In the genomic region with DNA sequence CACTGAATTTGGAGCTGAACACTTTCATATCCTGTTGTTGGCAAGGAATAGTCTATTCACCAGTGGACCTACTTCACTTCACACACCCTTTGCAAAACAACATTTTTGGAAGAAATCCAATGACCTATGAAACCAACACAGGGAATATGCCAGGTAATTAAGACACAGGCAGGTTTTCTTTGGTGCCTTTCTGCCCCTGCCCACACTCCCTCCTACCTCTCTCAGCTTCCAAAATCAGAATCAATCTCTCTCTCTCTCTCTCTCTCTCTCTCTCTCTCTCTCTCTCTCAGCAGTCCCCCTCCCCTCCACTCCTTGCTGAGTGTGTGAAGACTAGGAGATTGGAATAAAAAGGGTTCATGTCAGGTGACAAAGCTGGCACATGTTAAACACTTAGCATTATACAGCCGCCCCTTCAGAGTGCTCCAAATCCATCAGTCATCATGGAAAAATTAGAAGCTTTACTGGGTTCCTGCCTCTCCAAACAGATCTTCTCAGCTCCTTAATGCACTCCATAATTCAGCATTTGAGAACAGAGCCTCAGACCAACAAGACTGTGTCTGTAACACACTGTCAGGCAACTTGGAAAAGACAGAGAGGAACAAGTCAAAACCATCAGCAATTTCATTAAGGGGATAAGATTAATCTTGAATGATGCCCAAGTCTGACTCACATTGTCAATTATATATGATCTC, we compare ENCODE assay signal across 20 mouse cellular contexts. TPM values are rescaled to one million over a fixed set of nuclear protein-coding genes. Genes with fewer than 3 reads are reported as not detected.
DNase-seq lines count a peak whose midpoint lies in the region; ATAC-seq and TF ChIP-seq lines count a peak whose summit lies in the region.
"Had no signal": no experiment of that assay in that cellular context is flagged by ENCODE, and none has a peak within 500 bp of the region (broad histone marks: within the 10 kb centered on the region; RNA-seq: fewer than 3 reads in every experiment).

No protein-coding gene starts in this region.

- H3K4me3 ChIP-seq in lung, embryonic 14.5 days (ENCODE audit: low read depth, low read length), result no peak overlapping the region
- H3K4me3 ChIP-seq in brown adipose tissue, adult 24 weeks (ENCODE audit: insufficient read depth, low read depth, low read length), result no peak overlapping the region
- H3K4me3 ChIP-seq in stomach, embryonic 16.5 days (replicated peaks; ENCODE audit: low read length), result no peak overlapping the region
- H3K4me3 ChIP-seq: erythroblast, embryonic 14.5 days; heart, adult 2 months had no signal

- peak overlapping the region; percentile 63 for H3K27ac ChIP-seq in lung, embryonic 14.5 days (ENCODE audit: low read depth)
- H3K27ac ChIP-seq in brown adipose tissue, adult 24 weeks (replicated peaks; ENCODE audit: low read depth, low read length), result 0 out of 2 replicates have a peak overlapping the region, but pooled peaks have one; percentile 13
- H3K27ac ChIP-seq in stomach, embryonic 16.5 days (ENCODE audit: low read length), result peak overlapping the region; percentile 71
- H3K27ac ChIP-seq: heart, adult 2 months; hindbrain, postnatal 0 days had no signal

- peak; percentile 55 for ATAC-seq in frontal cortex, adult (ENCODE audit: low TSS enrichment)
- ATAC-seq in lung, embryonic 14.5 days (ENCODE audit: insufficient read depth), result peak; percentile 55; the same call in 1 of the 2 replicates
- ATAC-seq in stomach, embryonic 16.5 days (ENCODE audit: insufficient read depth, low FRiP score), result no peak
- ATAC-seq: hindbrain, postnatal 0 days had no signal

- 44% methylated on average over 1 of the region's 1 CpGs for WGBS in lung, embryonic 14.5 days
- 47% methylated on average over 1 of the region's 1 CpGs for WGBS in stomach, embryonic 16.5 days

- no peaks in the 10 kb centered on the region for H3K9me3 ChIP-seq in lung, embryonic 14.5 days (ENCODE audit: low read depth, low read length)
- H3K9me3 ChIP-seq in stomach, embryonic 16.5 days (replicated peaks; ENCODE audit: control insufficient read depth, low read length), result no peaks in the 10 kb centered on the region

- peaks cover 11% of the 10 kb centered on the region for H3K4me1 ChIP-seq in lung, embryonic 14.5 days (ENCODE audit: insufficient read depth)
- H3K4me1 ChIP-seq in brown adipose tissue, adult 24 weeks (ENCODE audit: control insufficient read depth, insufficient read depth, insufficient read length, low read length), result peaks cover 22% of the 10 kb centered on the region; the same call in 1 of the 2 replicates
- peaks cover 11% of the 10 kb centered on the region for H3K4me1 ChIP-seq in stomach, embryonic 16.5 days (ENCODE audit: control insufficient read depth, insufficient read depth, low read length)

- H3K27me3 ChIP-seq in lung, embryonic 14.5 days (ENCODE audit: insufficient read depth, low read length), result no peaks in the 10 kb centered on the region
- no peaks in the 10 kb centered on the region for H3K27me3 ChIP-seq in stomach, embryonic 16.5 days (ENCODE audit: control insufficient read depth, insufficient read depth, low read length)

- TF ChIP-seq CTCF in lung, embryonic 14.5 days (IDR thresholded peaks at IDR 0.05; ENCODE audit: low read depth), result no peak

- no peaks in the 10 kb centered on the region for H3K36me3 ChIP-seq in lung, embryonic 14.5 days (ENCODE audit: insufficient read depth)
- H3K36me3 ChIP-seq in stomach, embryonic 16.5 days (ENCODE audit: control insufficient read depth, insufficient read depth, low read length), result no peaks in the 10 kb centered on the region

- H3K4me2 ChIP-seq in lung, embryonic 14.5 days, result peak overlapping the region; percentile 8; the same call in 1 of the 2 replicates
- no peak overlapping the region for H3K4me2 ChIP-seq in stomach, embryonic 16.5 days (ENCODE audit: low read depth, low read length)
- H3K4me2 ChIP-seq: liver, embryonic 11.5 days had no signal

- H3K9ac ChIP-seq in lung, embryonic 14.5 days, result no peak overlapping the region
- no peak overlapping the region for H3K9ac ChIP-seq in stomach, embryonic 16.5 days (ENCODE audit: low read length)

- no peak for DNase-seq in frontal cortex, postnatal 14 days (ENCODE audit: low spot score in 2 of 2)
- peak; percentile 53 for DNase-seq in lung, embryonic 14.5 days
- no peak for DNase-seq in lung, postnatal 25 days (ENCODE audit: low spot score)
- no peak for DNase-seq in c-Kit-positive CD71-positive TER-119-positive erythroid progenitor cells, embryonic 14.5 days (ENCODE audit: low spot score)
- no peak for DNase-seq in cerebellum, adult 8-10 months
- DNase-seq: adrenal gland, adult 2 months; B cell, adult 2 months; cerebellum, postnatal 14 days; heart, adult 2 months; heart, postnatal 14 days; kidney, postnatal 10 days; layer of hippocampus, adult 9-11 months; right cerebral cortex, adult 18-20 months; spleen, adult 18-20 months had no signal

RNA-seq across cellular contexts. Expression of a gene that starts 34.3 kb away (rescaled TPM):
- 33.6 and 33.7 TPM in 2 replicates for polyA plus RNA-seq in lung, embryonic 14.5 days (2014; fragmentation: Nextera tagmentation; extraction: Ambion mirVana)
- polyA plus RNA-seq in brown adipose tissue, adult 24 weeks (2012; ENCODE audit: insufficient read depth, insufficient read length, missing spikeins), result 7.1 and 12.1 TPM in 2 replicates
- polyA plus RNA-seq in stomach, embryonic 16.5 days (2015; fragmentation: Nextera tagmentation; extraction: Ambion mirVana), result 6.4 and 6.5 TPM in 2 replicates

Comparison
In these comparisons a context has a peak if more than half of its experiments do, and no peak if none do; other contexts are left out.
1. H3K27ac ChIP-seq: peak in every context shown above with its lines; median percentile 71 in stomach, embryonic 16.5 days; 63 in lung, embryonic 14.5 days; 13 in brown adipose tissue, adult 24 weeks.